Mouse (Mus musculus) stomach, embryonic 16.5 days (tissue): ENCODE data around the gene Tle3. TPM values are rescaled to one million over a fixed set of nuclear protein-coding genes. Genes with fewer than 3 reads are reported as not detected.

Source experiments
- ATAC-seq: fragments of 200-750 bp; cut with Nextera tagmentation; 2 replicates; pipeline ENCODE4 v1.8.0; 2017; ENCODE audit warnings: moderate number of reproducible peaks, moderate TSS enrichment; ENCODE audit not compliant: insufficient read depth, low FRiP score
- H3K27ac ChIP-seq: fragments of 300-500 bp; sonication (generic); 2 replicates; pipeline ENCODE4 v1.5.1; 2014; ENCODE audit warnings: low read length
- H3K27me3 ChIP-seq: fragments of 300-500 bp; sonication (generic); 2 replicates; pipeline ENCODE4 v1.6.1; 2014; ENCODE audit warnings: low read length, control low read depth, mixed read lengths; ENCODE audit not compliant: control insufficient read depth, insufficient read depth
- H3K36me3 ChIP-seq: fragments of 300-500 bp; sonication (generic); 2 replicates; pipeline ENCODE4 v1.6.1; 2014; ENCODE audit warnings: low read length; ENCODE audit not compliant: control insufficient read depth, insufficient read depth
- H3K4me1 ChIP-seq: fragments of 300-500 bp; sonication (generic); 2 replicates; pipeline ENCODE4 v1.6.1; 2014; ENCODE audit warnings: low read length, control low read depth, mixed read lengths; ENCODE audit not compliant: control insufficient read depth, insufficient read depth
- H3K4me2 ChIP-seq: fragments of 300-500 bp; sonication (generic); 2 replicates; pipeline ENCODE4 v1.6.1; 2014; ENCODE audit warnings: low read depth, low read length, mixed read lengths
- H3K4me3 ChIP-seq: fragments of 300-500 bp; sonication (generic); replicated peaks from 2 replicates; pipeline ENCODE4 v1.5.1; 2014; ENCODE audit warnings: mild to moderate bottlenecking, low read length
- H3K9ac ChIP-seq: fragments of 300-500 bp; sonication (generic); 2 replicates; pipeline ENCODE4 v1.6.1; 2014; ENCODE audit warnings: low read length
- H3K9me3 ChIP-seq: fragments of 300-500 bp; sonication (generic); replicated peaks from 2 replicates; pipeline ENCODE4 v1.6.1; 2016; ENCODE audit warnings: low read length, control low read depth; ENCODE audit not compliant: control insufficient read depth
- WGBS: fragments of 180-500 bp; shearing (Covaris S2); extraction: QIAGEN DNeasy Blood & Tissue Kit; methylation state at CpG from one replicate; pipeline ENCODE4 v1.1.7; 2014; 5-methylcytosine and 5-hydroxymethylcytosine counted together
- polyA plus RNA-seq: library from polyadenylated mRNA; unstranded; fragments of >200 nt; fragmentation: Nextera tagmentation; extraction: Ambion mirVana; gene quantifications from 2 replicates; pipeline ENCODE4 v1.2.1, GENCODE M21; 2015

Gene Tle3
- polyA plus RNA-seq, 1 experiment from 2014 or later = 20.2 TPM

GRCm38 (mm10) chr9:61386314-61386713, 14.1 kb downstream of the Tle3 start:
- 77% methylated on average over 2 of the region's 2 CpGs for whole genome bisulfite sequencing
- Histone ChIP-seq H3K9me3 (no peaks in the 10 kb centered on the region), H3K4me2 (no peak overlapping the region), H3K27ac (no peak overlapping the region), H3K36me3 (peaks cover 5% of the 10 kb centered on the region; the same call in 1 of the 2 replicates), H3K4me1 (peaks cover 47% of the 10 kb centered on the region), H3K27me3 (no peaks in the 10 kb centered on the region), H3K9ac (no peak overlapping the region), H3K4me3 (no peak overlapping the region)
- no peak for ATAC-seq

GRCm38 (mm10) chr9:61387797-61388196, 15.6 kb downstream of the Tle3 start:
- Histone ChIP-seq H3K4me2 (no peak overlapping the region), H3K9ac (no peak overlapping the region), H3K9me3 (no peaks in the 10 kb centered on the region), H3K27me3 (no peaks in the 10 kb centered on the region), H3K27ac (no peak overlapping the region), H3K4me3 (no peak overlapping the region), H3K4me1 (peaks cover 38% of the 10 kb centered on the region), H3K36me3 (peaks cover 5% of the 10 kb centered on the region; the same call in 1 of the 2 replicates)
- WGBS = 87% methylated on average over 5 of the region's 5 CpGs
- no peak for ATAC-seq

DNA sequence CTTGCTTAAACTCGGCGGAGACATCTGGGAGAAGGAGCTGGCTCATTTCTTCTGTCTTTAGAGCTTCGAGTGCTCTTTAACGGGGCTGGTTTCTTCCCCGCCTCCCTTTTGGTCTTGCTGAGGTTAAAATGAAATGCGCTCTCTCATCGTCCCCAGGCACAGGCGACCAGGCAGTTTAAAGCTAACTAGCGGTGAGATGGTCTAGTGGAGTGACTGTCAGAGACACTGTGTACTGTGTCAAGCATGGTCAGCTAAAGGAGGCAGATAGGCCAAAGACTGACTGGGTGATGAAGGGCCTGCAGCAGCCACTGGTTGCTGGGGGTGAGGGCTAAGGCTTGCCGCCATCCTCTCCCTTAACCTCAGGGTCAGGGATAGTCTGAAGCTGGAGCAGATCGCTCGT, 16.0 kb downstream of the Tle3 start:
- no peaks in the 10 kb centered on the region for H3K9me3 ChIP-seq
- H3K4me1 ChIP-seq = peaks cover 34% of the 10 kb centered on the region
- no peak overlapping the region for H3K27ac ChIP-seq
- H3K27me3 ChIP-seq = no peaks in the 10 kb centered on the region
- H3K4me3 ChIP-seq = no peak overlapping the region
- H3K36me3 ChIP-seq = peaks cover 5% of the 10 kb centered on the region; the same call in 1 of the 2 replicates
- H3K9ac ChIP-seq = no peak overlapping the region
- no peak for ATAC-seq
- no peak overlapping the region for H3K4me2 ChIP-seq
- WGBS = 75% methylated on average over 12 of the region's 12 CpGs

- peaks cover 31% of the 10 kb centered on the region for H3K4me1 ChIP-seq
These were observed 16.7 kb downstream of the Tle3 start for GRCm38 (mm10) chr9:61388689-61389403.

GRCm38 (mm10) chr9:61389404-61389701, 17.2 kb downstream of the Tle3 start:
- no peak for ATAC-seq
- peaks cover 10% of the 10 kb centered on the region for H3K36me3 ChIP-seq
- WGBS = 64% methylated on average over 7 of the region's 7 CpGs
- H3K4me3 ChIP-seq = no peak overlapping the region
- H3K27me3 ChIP-seq = no peaks in the 10 kb centered on the region
- no peak overlapping the region for H3K4me2 ChIP-seq
- no peak overlapping the region for H3K27ac ChIP-seq
- peaks cover 26% of the 10 kb centered on the region for H3K4me1 ChIP-seq
- no peak overlapping the region for H3K9ac ChIP-seq
- no peaks in the 10 kb centered on the region for H3K9me3 ChIP-seq

More at GRCm38 (mm10) chr9:61388689-61389403, 16.7 kb downstream of the Tle3 start:
- H3K36me3 ChIP-seq = peaks cover 9% of the 10 kb centered on the region
- no peaks in the 10 kb centered on the region for H3K9me3 ChIP-seq
- 56% methylated on average over 14 of the region's 14 CpGs for WGBS
- no peak overlapping the region for H3K4me2 ChIP-seq
- H3K9ac ChIP-seq = no peak overlapping the region
- no peak overlapping the region for H3K4me3 ChIP-seq
- 0 out of 2 replicates have a peak, but pooled peaks have one; percentile 52 for ATAC-seq
- no peaks in the 10 kb centered on the region for H3K27me3 ChIP-seq
- H3K27ac ChIP-seq = no peak overlapping the region

- Histone ChIP-seq H3K36me3 (peaks cover 23% of the 10 kb centered on the region), H3K27ac (no peak overlapping the region), H3K4me1 (peaks cover 16% of the 10 kb centered on the region; the same call in 1 of the 2 replicates), H3K9me3 (no peaks in the 10 kb centered on the region), H3K4me3 (no peak overlapping the region), H3K4me2 (no peak overlapping the region), H3K9ac (no peak overlapping the region), H3K27me3 (no peaks in the 10 kb centered on the region)
- ATAC-seq = 0 out of 2 replicates have a peak, but pooled peaks have one; percentile 2
- 70% methylated on average over 5 of the region's 5 CpGs for WGBS
These were observed 19.6 kb downstream of the Tle3 start for GRCm38 (mm10) chr9:61391570-61392337.

DNA sequence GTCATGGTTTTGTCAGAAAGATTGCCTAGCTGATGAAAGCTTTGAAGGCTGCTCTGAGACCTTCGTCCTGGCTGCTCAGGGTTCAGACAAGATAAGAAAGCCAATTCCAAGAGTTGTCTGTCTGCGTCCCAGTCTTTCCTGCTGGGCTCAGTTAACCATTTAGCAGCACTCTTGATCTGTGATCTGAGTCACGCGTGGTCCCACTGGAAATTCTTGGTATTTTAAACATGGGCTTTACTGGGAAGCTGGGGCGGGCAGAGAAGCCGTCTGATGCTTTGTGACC, 20.1 kb downstream of the Tle3 start:
- H3K9me3 ChIP-seq = no peaks in the 10 kb centered on the region
- no peak overlapping the region for H3K27ac ChIP-seq
- ATAC-seq = no peak
- peaks cover 23% of the 10 kb centered on the region for H3K36me3 ChIP-seq
- H3K9ac ChIP-seq = no peak overlapping the region
- no peaks in the 10 kb centered on the region for H3K27me3 ChIP-seq
- H3K4me3 ChIP-seq = no peak overlapping the region
- H3K4me2 ChIP-seq = no peak overlapping the region
- peaks cover 16% of the 10 kb centered on the region; the same call in 1 of the 2 replicates for H3K4me1 ChIP-seq
- 82% methylated on average over 6 of the region's 6 CpGs for WGBS

DNA sequence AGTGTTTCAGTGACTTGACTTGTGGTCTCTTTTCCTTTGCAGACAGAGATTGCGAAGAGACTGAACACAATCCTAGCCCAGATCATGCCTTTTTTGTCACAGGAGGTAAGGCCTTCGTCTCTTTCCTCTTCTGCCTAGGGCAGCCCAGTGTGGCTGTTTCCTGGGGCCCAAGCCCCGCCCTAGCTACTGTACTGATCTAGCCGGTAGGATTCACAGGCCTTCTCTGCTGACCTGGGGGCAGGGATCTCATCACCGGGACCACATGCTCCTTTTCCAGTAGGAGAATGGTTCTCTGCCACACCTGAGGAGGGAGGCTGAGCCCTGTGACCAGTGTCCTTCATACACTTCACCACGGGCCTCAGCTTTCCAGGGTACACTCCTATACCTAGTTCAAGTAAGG, 21.0 kb downstream of the Tle3 start:
- Histone ChIP-seq H3K9me3 (no peaks in the 10 kb centered on the region), H3K4me1 (peaks cover 16% of the 10 kb centered on the region; the same call in 1 of the 2 replicates), H3K36me3 (peaks cover 23% of the 10 kb centered on the region), H3K9ac (no peak overlapping the region), H3K27ac (no peak overlapping the region), H3K4me2 (no peak overlapping the region), H3K4me3 (no peak overlapping the region), H3K27me3 (no peaks in the 10 kb centered on the region)
- WGBS = 77% methylated on average over 6 of the region's 6 CpGs
- ATAC-seq = no peak

- Histone ChIP-seq H3K27me3 (no peaks in the 10 kb centered on the region), H3K27ac (no peak overlapping the region), H3K4me2 (no peak overlapping the region), H3K36me3 (peaks cover 26% of the 10 kb centered on the region), H3K4me3 (no peak overlapping the region), H3K9ac (no peak overlapping the region), H3K9me3 (no peaks in the 10 kb centered on the region), H3K4me1 (peaks cover 16% of the 10 kb centered on the region; the same call in 1 of the 2 replicates)
- 94% methylated on average over 5 of the region's 5 CpGs for WGBS
- ATAC-seq = no peak
These were observed 21.7 kb downstream of the Tle3 start for GRCm38 (mm10) chr9:61393847-61394246.
